Mouse (Mus musculus): ENCODE data around the gene Tap1. TPM values are rescaled to one million over a fixed set of nuclear protein-coding genes. Genes with fewer than 3 reads are reported as not detected.

The Tap1 gene
- polyA plus RNA-seq (2012; rRNA removed): 27.1 and 29.4 TPM in 2 replicates

DNA sequence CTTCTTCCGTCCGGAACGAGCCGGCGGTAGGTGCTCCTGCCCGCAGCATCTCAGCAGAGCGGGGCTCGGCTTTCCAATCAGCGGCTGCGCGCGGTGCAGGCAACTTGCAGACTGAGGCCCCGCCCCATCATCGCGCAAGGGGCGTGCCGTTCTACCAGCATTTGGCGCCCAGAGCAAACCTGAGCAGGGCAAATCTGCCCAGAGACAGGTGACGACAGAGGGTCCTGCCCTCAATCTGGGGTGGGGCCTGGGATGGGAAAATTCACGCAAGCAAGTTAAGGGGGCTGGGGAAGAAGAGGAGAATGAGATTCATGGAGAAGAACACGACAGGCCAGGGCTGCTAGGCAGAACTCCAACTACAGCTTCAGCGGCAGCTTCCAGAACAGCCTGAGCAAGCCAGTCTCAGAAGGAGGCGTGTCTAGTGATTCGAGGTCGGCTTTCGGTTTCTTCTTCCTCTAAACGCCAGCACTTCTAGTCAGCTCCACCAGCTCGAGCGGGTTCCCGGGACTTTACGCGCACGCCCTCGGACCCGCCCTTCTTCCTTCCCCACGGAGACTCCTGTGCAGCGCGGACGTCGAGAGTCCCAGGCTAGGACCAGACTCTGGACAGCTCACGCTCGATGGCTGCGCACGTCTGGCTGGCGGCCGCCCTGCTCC, at the start of gene Tap1, which contains the start of gene Psmb9:
TSS of gene Tap1 (plus strand) at position 293 of the 656 bp plus-strand sequence.
TSS of gene Psmb9 (minus strand) at position 504 of the 656 bp plus-strand sequence.

DNA sequence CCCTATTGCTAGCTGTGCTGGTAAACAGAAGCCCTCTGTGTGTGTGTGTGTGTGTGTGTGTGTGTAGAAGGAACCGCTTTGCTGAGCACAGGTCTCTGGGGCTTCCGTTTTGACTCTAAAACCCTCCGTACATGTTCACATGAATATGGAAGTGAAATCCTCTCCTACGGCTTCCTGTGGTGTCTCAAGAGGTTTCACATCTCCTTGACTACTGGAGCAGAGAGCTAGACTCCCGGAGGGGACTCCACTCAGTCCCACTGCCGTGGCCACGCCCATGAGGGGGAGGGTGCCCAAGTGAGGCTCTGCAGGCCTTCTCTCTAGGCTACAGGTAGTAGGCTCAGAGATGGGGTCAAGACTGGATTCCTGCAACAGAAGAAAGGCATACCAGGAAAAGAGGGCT, 44.3 kb upstream of the Tap1 start, which contains the start of gene H2-DMb2:
TSS of gene H2-DMb2 (plus strand) at position 275 of the 400 bp plus-strand sequence.

DNA sequence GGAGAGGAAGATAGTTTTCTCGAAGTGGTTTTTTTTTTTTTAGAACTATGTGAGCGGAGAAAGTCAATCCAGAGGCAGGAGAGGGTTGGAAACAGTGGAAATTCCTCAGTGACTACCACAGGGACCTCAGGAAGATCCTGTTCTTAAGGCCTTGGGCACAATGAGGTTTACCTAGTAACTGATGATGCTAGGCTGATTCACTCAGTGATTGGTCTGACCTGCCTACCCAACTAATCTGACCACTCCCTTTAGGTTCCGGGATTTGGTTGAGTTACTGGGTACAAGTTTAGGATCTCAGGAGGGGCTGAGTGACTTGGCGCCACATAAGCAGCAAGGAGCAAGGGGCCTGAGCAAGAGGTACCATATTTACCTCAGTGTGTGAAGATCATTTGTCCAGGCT, 34.4 kb upstream of the Tap1 start, which contains the start of gene H2-DMb1:
TSS of gene H2-DMb1 (plus strand) at position 150 of the 400 bp plus-strand sequence.

DNA sequence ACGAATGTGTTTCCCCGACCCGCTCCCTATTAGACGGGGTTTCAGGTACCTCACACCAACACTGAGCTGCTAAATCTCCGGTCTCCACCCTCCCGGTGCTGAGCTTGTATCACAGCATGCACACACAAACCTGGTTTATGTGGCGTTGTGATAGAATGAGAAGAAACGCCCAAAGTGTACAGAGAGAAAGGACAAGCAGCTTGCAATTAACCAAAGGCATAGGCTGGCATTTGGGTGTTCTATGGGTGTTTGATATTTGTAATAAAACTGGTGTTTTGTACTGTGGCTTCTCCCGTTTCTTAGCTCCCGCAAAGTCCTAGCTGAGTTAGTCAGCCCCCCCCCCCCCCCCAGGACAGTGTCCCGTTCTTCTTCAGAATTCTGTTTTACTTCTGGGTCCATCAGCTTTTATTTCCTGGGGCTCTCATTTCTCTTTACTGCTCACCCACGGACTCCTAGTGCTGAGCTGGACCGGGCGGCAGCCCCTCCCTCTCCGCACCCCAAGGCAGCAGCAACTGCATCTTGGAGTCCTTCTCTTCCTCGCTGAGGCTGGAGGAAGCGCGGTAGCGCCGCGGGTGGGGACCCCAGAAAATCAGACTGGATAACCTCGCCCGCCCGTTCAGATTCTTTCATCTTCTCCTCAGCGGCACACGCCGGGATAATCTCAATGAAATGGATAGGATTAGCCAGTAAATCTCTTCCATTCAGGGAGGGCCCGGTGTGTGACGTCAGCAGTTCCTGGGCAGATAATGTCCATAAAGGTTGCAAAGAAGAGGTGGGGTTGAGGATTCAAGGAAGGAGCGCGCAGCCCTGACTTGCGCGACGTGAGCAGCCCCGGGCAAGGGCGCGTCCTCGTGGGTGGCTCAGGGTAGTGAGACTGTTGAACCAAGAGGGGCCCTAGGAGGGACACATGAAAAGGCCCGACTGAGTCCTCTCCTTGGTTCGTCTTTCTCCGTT, 9.9 kb downstream of the Tap1 start, which contains the start of gene Psmb8:
TSS of gene Psmb8 (plus strand) at position 781 of the 954 bp plus-strand sequence.

DNA sequence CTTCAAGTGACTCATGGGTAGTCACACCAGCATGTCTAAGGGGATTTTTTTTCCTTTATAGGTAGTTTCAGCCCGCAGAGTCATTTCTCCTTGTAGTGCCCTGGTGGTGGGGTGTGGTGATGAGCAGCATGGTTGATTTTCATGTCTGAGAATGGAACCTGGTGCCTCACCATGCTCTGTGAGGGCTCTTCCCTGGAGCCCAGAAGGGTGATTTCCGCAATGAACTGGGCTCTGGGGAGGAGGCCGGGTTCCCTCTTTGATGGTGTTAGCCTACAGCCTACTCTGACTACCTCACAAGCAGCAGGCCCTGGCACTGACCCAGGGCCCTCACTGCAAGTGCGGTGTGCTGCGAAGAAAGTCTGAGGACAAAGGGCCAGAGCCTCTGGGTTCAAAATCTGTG, 16.1 kb downstream of the Tap1 start, which contains the start of gene Tap2:
TSS of gene Tap2 (plus strand) at position 84 of the 400 bp plus-strand sequence.

DNA sequence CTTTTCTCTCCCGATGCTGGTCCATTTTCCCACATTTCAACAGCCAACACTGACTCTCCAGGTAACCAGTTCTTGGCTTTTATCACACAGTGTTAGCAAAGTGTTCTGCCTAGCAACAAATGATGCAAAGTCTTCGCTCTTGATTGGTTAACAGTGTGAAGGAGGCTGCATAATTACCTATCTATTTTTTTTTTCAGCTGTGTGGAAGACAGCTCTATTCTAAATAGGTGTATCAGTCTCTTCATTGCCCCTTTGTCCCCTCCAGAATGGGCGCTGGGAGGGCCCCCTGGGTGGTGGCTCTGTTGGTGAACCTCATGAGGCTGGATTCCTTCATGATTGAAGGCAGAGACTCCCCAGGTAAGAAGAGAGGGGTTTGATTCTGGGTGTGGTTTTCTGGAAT, 51.4 kb downstream of the Tap1 start, which contains the start of gene H2-Ob:
TSS of gene H2-Ob (plus strand) at position 198 of the 400 bp plus-strand sequence.

Other genes with a start within 250 kb of the Tap1 start
- 18.8 and 21.1 TPM in 2 replicates for gene Pfdn6, start 247.2 kb upstream of the Tap1 start, polyA plus RNA-seq (2012; rRNA removed)
- gene Wdr46, start 246.9 kb upstream of the Tap1 start, polyA plus RNA-seq (2012; rRNA removed): 15.9 and 18.7 TPM in 2 replicates
- gene B3galt4, start 236.1 kb upstream of the Tap1 start, polyA plus RNA-seq (2012; rRNA removed): 24.6 and 27.7 TPM in 2 replicates
- 54.1 and 71.0 TPM in 2 replicates for gene Vps52, start 231.7 kb upstream of the Tap1 start, polyA plus RNA-seq (2012; rRNA removed)
- gene Rps18, start 231.6 kb upstream of the Tap1 start, polyA plus RNA-seq (2012; rRNA removed): 366 and 518 TPM in 2 replicates
- gene H2-K1, start 187.2 kb upstream of the Tap1 start, polyA plus RNA-seq (2012; rRNA removed): 2,709 and 3,111 TPM in 2 replicates
- gene Ring1, start 162.9 kb upstream of the Tap1 start, polyA plus RNA-seq (2012; rRNA removed): 80.0 and 97.6 TPM in 2 replicates
- gene H2-Ke6, start 159.5 kb upstream of the Tap1 start, polyA plus RNA-seq (2012; rRNA removed): 114 and 160 TPM in 2 replicates
- 206 and 248 TPM in 2 replicates for gene Slc39a7, start 155.9 kb upstream of the Tap1 start, polyA plus RNA-seq (2012; rRNA removed)
- 83.2 and 89.6 TPM in 2 replicates for gene Rxrb, start 155.7 kb upstream of the Tap1 start, polyA plus RNA-seq (2012; rRNA removed)
- gene Col11a2, start 148.1 kb upstream of the Tap1 start, polyA plus RNA-seq (2012; rRNA removed): 1.3 and 1.8 TPM in 2 replicates
- gene H2-Oa, start 95.2 kb upstream of the Tap1 start, polyA plus RNA-seq (2012; rRNA removed): 8.8 and 10.4 TPM in 2 replicates
- 33.6 and 41.0 TPM in 2 replicates for gene H2-DMa, start 68.0 kb upstream of the Tap1 start, polyA plus RNA-seq (2012; rRNA removed)
- gene Brd2, start 64.9 kb upstream of the Tap1 start, polyA plus RNA-seq (2012; rRNA removed): 82.1 and 90.7 TPM in 2 replicates
- gene H2-DMb2, start 44.2 kb upstream of the Tap1 start, polyA plus RNA-seq (2012; rRNA removed): 18.1 and 19.6 TPM in 2 replicates
- gene H2-DMb1, start 34.5 kb upstream of the Tap1 start, polyA plus RNA-seq (2012; rRNA removed): 38.9 and 63.4 TPM in 2 replicates
- 46.3 and 67.5 TPM in 2 replicates for gene Psmb9, start 211 bp downstream of the Tap1 start, polyA plus RNA-seq (2012; rRNA removed)
- 54.9 and 80.3 TPM in 2 replicates for gene Psmb8, start 10.2 kb downstream of the Tap1 start, polyA plus RNA-seq (2012; rRNA removed)
- gene Tap2, start 16.0 kb downstream of the Tap1 start, polyA plus RNA-seq (2012; rRNA removed): 37.1 and 41.0 TPM in 2 replicates
- gene H2-Ob, start 51.4 kb downstream of the Tap1 start, polyA plus RNA-seq (2012; rRNA removed): 6.4 and 7.8 TPM in 2 replicates
- 668 and 781 TPM in 2 replicates for gene H2-Ab1, start 70.1 kb downstream of the Tap1 start, polyA plus RNA-seq (2012; rRNA removed)
- gene H2-Aa, start 100.3 kb downstream of the Tap1 start, polyA plus RNA-seq (2012; rRNA removed): 183 and 216 TPM in 2 replicates
- 135 and 141 TPM in 2 replicates for gene H2-Eb1, start 118.3 kb downstream of the Tap1 start, polyA plus RNA-seq (2012; rRNA removed)
- gene H2-Eb2, start 138.1 kb downstream of the Tap1 start, polyA plus RNA-seq (2012; rRNA removed): 0.58 and 0.68 TPM in 2 replicates
- gene Btnl2, start 167.3 kb downstream of the Tap1 start, polyA plus RNA-seq (2012; rRNA removed): 2.4 and 4.6 TPM in 2 replicates
- 21.4 and 24.2 TPM in 2 replicates for gene Btnl1, start 189.6 kb downstream of the Tap1 start, polyA plus RNA-seq (2012; rRNA removed)
- gene BC051142, start 211.3 kb downstream of the Tap1 start, polyA plus RNA-seq (2012; rRNA removed): 0.16 and 0.50 TPM in 2 replicates

Data from colon, adult 2 months (tissue).